Mouse (Mus musculus) heart, postnatal 14 days (tissue): ENCODE results near the gene Mfn1. TPM values are rescaled to one million over a fixed set of nuclear protein-coding genes. Genes with fewer than 3 reads are reported as not detected.

Source experiments
- DNase-seq, 2 experiments: peaks; one replicate each; pipeline ENCODE4 v3.0.0; 2021 to 2022
- intact Hi-C: fragments of 180-260 bp; cut with DNase I; formaldehyde crosslinking; loops from one replicate; pipeline ENCODE4 v1.15.1; 2025
- long read RNA-seq, 2 experiments: library from polyadenylated mRNA; stranded (forward); transcript quantifications; one replicate each; pipeline ENCODE4 v2.0.0; 2021
- total RNA-seq, 2 experiments: library from RNA; stranded (reverse); gene quantifications; 2 replicates each; pipeline ENCODE4 v1.2.3; 2021

Gene Mfn1
- total RNA-seq: 100 to 1,000 TPM; 361 to 370 TPM
- long read RNA-seq, experiment 1, full-length matches to known transcripts: 244 of 296 reads
- long read RNA-seq, experiment 1, partial matches to known transcripts: 18 of 296 reads
- long read RNA-seq, experiment 1, other reads (novel, unspliced or antisense): 34 of 296 reads
- long read RNA-seq, experiment 2, full-length matches to known transcripts: 239 of 278 reads
- long read RNA-seq, experiment 2, partial matches to known transcripts: 14 of 278 reads
- long read RNA-seq, experiment 2, other reads (novel, unspliced or antisense): 25 of 278 reads

DNA sequence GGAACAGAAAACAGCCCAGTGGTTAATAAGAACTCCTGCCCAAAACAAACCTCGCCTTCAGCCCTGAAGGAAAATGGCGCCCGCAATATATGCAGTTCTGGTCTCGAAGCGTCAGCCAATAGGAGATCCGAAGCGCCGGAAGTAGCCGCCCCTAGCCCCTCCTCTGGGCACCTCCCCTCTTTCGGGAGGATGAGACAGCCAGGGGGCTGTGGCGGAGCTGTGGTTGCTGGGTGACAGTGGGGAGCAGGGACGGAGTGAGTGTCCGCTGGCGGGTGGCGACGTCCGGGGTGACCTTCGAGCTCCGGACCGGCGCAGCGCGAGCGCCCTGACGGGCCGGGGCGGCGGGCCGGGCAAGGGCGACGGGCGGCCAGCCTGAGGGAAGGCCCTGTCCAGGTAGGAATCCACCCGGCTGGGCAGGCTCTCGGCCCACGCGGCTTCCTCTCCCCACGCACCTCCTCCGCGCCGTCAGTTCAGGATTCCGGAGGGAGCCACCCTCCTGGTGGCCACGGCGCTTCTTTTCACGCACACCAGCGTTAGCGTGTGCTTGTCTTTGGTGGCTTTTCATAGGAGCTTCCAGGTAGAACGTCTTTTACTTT, at the start of gene Mfn1:
Gene Mfn1, plus strand, starts transcription at position 163 of the 596 bp plus-strand sequence.
- intact Hi-C loops: loop anchor here (2.0 kb wide), 1 partner anchor 19 kb away; the partner anchor contains the start of gene Zfp639
- peak; percentile 92 to 93 for DNase-seq

DNA sequence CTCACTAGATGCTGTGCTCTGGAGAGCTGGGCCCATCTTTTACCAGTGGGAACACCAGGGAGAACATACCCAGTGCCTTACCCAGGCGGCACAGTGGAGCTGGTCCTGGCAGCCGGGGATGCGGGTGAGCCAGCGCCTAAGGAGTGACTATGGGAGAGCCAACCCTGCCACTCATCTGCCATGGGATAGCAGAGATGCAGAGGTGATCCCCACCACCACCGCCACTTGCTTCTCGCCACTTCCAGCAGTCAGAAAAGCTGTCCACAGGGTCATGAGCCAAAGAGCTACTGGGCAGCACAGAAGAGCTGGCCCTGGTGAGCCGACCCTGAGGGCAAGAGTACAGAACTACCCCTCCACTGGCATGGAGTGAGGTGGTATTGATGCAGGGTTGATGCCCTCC, 49.3 kb upstream of the Mfn1 start:
- intact Hi-C loops: no loop called here
- no peak for DNase-seq

DNA sequence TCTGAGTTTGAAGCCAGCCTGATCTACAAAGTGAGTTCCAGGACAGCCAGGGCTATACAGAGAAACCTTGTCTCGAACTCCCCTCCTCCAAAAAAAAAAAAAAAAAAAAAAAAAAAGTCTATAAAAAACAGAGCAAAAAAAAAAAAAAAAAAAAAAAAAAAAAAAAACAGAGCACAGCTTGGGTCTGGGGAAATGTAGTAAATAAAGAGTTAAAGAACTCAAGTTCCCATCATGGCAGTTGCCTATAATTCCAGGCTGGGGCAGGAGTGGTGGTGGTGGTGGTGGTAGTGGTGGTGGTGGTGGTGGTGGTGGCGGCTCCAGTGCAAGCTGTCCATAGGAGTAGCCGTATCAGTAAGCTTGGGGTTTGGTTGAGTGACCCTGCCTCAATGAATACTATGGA, 46.2 kb upstream of the Mfn1 start:
- intact Hi-C loops: no loop called here
- DNase-seq: no peak

DNA sequence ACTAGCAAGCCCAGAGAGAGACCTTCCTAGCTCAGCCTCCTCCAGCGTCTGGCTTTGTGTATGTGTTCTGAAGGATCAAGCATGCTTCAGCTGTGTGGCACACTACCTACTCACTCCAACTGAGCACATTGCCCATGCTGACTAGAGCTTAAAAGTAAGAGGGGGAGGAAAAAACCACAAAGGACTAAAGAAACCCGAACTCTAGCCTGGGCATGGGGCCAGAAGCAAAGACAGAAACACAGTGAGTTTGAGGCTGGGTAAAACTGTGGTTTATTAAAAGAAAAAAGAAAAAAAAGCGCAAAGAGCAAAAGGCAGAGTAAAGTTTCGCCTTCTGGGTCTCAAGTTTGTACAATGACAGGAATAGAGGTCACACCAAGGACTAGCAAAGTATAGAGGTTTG, 42.7 kb upstream of the Mfn1 start:
- DNase-seq: no peak
- intact Hi-C loops: no loop called here

DNA sequence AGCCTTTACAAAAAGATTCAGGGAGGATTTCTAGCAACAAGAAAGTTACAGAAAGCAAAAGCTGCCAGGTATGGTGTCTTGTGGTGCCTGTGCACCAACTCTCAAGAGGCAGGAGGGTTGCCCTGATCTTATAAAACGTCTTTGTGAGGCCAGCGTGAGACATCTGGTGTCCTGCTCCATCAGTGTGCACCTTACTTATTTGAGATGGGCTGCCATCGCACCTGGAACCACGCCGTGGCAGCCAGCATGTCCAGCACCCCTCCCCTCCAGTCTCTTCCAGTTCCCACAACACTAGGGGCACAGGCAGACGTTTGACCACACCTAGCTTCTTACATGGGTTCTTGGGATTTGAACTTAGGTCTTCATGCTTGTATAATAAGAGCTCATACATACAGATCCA, 41.1 kb upstream of the Mfn1 start:
- DNase-seq: no peak
- intact Hi-C loops: no loop called here

DNA sequence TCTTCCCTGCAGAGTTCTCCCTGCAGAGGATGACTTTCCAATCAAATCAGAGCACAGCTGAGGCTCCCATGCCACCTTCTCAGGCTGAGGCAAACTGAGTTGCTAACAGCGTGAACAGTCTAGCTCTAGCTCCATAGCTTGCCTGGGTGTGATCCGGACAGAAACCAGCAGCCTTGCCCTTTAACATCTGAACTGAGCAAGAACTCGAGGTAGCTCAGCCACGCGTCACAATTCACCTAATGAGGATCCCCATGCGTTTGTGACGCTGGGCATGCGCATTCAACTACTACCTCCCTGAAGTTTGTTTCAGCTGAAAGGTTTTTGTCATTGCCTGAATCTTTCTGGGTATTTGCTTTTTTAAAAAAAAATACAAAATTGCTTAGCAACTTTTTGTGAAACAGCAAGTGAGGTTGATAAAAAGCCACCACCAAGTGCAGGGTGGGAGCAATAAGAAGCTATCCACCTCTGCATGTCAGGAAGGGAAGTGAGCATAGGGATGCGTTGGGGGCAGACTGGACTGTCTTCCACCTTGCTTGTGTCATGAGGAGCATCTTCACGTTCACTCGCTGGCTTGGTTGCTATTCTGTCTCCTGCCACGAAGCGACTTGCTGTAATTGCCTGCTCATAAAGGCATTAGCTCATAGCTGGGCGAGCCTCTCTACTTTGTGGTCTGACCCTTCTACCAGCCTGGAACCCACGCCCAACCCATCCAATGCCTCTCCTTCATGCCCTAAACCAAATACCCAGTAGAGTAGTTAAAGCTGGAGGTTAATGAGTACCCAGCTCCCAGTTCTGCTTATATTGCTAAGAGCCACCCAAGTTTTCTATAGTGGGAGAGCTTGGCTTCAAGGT, 39.0 kb upstream of the Mfn1 start:
- intact Hi-C loops: no loop called here

DNA sequence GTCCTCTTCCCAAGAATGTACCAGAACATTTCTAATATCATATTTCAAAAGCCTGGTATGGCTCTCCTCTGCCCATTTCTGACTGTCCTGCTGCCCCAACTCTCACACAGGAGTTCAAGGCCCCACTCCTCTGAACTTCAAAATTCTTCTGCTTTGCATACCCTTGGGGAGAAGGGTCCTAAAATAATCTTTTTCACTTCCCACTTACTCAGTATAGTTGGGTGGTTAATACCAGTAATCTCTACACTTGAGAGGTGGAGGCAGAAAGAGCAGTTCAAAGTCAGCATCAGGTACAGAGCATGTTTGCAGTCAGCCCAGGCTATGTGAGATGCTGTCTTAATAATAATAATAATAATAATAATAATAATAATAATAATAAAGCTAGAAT, 38.3 kb upstream of the Mfn1 start:
- intact Hi-C loops: no loop called here
- no peak for DNase-seq

More for the DNA sequence above, 39.0 kb upstream of the Mfn1 start:
- no peak for DNase-seq

DNA sequence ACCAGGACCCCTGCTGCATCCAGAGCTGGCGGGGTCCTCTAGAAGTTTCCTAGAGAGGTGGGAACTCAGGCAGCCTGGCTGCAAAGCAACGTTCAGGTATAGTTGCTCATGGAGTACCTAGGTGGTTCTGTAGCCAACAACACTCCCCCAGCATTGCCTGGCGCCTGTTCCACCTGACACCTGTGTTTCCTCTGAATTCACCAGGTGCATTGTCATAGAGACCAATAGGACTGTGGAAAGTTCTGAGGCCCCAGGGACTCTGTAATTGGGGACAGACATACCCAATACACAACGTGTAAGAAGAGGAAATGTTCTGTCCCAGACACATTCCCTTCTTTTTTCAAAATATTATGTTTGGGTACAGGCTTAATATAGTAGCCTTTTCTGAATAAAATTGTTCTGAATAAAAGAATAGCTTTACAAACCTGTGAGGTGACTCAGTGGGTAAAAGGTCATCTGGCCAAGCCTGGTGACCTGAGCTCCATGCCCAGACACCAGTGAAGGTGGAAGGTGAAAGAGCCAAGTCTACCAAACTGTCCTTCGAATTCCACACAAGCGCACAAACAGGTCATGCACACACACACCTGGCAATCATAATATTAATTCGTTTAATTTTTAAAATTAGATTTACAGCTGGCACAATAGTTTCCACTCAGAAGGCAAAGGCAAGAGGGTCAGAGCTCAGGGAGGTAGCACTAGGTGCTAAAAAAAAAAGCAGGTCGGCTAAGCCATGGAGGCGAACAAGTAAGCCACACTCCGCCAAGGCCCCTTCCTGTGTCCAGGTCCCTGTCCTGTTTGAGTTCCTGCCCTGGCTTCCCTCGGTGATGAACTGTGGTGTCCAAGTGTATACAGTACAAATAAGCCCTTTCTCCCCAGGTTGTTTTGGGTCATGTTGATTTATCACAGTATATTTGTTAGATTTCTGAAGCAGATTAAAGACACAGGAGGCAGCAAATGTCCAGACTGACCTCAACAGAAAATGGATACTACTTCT, 36.9 kb upstream of the Mfn1 start, which contains the start of gene Kcnmb3:
Gene Kcnmb3, minus strand, starts transcription at position 135 of the 994 bp plus-strand sequence.
- no peak for DNase-seq
- intact Hi-C loops: no loop called here

DNA sequence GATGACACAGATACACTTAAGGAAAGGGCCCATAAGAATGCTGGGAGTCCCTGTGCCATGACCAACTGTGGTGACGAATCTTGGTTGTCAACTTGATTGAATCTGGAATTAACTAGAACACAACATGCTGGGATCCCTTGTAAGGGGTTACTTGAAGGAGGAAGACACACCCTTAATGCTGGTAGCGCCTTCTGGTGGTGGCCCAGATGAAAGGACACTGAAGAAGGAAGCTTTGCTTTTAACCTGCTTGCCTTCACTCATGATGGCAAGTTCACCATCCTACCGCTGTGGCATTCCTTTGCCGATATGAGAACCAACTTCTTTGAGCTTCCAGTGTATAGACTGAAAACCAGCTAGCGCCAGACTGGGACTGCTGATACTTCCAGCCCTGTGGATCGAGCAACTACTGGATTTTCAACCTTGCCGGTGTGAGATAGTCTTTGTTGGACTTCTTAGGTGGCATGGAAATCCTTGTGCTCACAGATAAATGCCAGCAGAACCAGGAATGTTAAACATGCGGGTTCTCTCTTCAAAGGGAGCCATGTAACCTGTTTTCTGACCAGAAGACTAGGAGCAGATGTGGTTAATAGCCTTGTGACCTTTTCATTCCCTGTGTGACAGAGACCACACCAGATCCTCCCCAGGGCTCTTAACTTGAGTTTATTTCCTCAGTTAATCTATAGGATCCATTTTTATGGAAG, 34.7 kb upstream of the Mfn1 start:
- intact Hi-C loops: no loop called here
- peak in 1 of 2 experiments; percentile 23 for DNase-seq

DNA sequence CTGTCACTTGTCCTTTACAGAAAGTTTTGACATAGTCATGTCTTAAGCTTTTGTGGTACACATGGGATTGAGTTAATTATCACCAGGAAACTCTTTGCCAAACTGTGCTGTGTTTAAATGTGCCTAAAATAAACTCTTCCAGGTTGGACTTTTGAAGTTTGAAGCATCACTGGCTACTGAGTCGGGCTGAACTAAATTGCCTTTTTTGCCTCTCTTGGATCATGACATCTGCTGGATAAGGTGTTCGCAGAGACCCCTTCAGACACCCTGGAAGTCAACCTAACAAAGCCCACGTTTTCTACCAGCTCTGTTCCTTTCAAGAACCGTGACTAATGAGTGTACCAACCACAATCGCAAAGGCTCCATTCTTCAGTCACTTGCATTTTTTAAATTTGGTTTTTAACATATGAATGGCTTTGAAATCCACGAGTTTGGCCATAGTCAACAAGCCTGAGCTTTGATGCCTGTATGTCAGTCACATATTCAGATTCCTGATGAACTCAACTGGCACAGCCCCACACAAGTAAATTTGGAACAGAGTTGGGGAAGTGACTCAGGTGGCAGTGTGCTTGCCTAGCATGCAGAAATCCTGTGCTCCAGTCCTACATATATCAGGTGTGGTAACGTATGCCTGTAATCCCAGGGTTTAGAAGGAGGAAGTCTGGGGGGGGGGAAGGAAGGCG, 34.0 kb upstream of the Mfn1 start:
- DNase-seq: no peak
- intact Hi-C loops: no loop called here

DNA sequence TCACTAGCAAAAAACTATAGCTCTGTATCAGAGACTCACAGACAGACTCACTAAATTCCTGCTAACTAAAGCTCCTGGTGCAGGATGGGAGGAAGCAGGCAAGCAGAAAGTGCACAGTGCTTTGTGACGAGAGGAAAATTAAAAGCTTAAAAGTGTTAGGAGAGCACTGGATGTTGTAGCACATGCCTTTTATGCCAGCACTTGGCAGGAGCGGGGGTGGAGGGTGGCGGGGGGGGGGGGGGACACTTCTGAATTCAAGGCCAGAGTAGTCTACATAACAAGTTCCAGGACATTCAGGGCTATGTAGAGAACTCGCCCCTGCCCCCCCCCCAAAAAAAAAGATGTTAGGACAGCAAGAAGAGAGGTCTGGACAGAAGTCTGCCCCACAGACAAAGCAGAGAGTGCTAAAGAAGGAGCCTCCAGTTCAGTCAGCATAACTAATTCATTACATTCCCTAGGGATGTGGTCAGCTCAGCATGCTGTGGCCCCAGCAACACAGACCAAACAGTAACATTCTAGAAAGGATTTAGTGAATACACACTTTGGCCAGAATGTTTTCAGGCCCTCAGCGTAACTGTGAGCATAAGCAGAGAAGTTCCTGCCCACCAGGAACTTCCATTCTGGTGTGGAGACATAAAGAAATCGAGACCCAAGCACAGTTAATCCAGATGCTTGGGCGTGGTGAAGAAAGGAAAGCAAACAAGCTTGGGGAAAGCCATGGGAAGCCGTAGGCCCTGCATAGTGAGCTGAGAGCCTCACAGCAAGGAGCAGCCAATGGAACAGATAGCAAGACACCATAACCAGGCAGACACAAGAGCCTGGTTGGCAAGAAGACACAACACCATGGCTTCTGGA, 33.2 kb upstream of the Mfn1 start:
- intact Hi-C loops: no loop called here
- no peak for DNase-seq

DNA sequence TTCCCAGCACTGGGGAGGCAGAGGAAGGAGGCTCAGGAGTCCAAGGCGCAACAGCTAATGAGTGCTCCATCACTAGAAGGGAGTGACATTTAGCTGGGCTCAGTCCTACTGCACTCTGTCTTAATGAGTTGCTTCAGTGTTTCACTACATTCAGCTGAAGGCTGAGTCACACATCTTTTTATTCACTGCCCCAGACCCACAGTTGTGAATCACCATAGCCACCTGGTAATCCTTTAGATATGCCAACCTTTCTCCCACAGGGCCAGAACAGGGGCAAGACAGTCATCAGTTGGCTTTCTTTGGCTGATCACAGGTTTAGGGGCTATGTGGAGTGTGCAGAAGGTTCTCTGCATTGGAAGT, 32.6 kb upstream of the Mfn1 start:
- DNase-seq: no peak
- intact Hi-C loops: no loop called here

DNA sequence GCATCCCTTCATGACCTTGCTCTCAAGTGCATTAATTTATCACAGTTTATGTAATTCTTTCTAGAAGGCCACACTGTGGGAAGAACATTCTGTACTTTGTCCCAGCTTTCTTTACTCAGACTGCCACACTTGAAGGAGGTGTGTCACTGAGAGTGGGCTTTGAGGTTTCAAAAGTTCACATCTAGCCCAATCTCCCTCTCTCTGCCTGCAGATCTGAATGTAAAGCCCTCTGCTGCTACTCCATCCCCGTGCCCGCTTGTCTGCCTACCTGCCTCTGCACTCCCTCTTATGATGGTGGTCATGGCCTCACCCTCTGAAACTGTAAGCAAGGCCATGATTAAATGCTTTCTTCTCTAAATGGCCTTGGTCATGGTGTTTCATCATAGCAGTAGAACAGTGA, 28.9 kb upstream of the Mfn1 start:
- no peak for DNase-seq
- intact Hi-C loops: no loop called here

DNA sequence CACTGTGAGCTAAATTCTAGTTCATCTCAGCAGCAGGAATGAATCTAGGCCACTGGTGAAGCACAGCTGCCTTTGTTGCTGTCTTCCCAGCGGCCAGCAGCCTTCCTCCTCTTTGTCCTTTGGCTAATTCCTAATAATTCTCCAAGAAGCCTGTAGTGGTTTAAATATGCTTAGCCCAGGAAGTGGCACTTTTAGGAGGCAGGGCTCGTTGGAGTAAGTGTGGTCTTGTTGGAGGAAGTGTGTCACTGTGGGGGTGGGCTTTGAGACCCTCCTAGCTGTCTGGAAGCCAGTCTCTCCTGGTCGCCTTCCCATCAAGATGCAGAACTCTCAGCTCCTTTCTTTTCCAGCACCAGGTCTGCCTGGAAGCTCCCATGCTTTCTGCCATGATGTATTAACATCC, 23.4 kb upstream of the Mfn1 start:
- DNase-seq: no peak
- intact Hi-C loops: loop anchor here (2.0 to 5.0 kb wide), 2 partner anchors 37 to 124 kb away; no protein-coding TSS in a partner anchor

DNA sequence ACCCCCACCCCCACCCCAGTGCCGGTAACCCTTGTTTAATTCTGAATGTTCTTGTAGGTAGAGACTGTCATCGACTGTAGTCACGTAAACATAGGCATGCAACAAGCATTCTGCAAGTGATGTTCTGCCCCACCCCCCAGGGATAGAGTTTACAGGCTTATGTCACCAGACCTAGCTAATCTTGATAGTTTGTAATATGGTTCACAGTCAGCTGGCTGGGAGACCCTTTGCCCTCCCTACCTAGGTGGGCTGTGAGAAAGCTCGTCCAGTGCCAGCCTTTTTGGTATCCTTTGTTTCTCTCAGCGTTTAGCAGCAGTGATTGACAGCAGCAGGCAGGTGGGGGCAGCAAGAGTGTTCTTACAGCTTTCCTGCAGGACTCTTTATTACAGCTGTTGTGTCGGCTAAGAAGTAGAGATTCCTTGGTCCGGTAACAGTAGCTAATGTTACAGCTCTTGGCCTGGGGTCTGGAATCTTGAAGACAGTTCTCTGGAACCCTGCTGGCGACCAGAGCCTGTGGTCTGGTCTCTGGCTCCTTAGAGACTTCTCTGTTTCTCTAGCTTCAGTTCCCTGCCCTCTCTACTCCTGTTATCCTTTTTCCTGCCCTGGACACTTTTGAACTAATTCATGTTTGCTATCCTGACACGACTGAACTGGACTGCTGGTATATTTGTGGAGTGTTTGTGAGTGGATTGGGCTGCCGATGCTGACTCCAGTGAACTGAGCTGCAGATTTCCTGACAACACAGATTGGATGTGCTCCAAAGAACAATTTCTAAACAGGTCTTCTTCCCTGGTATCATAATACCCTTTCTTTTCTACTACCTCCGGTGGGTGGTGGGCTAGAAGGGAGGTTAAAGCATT, 22.7 kb upstream of the Mfn1 start:
- no peak for DNase-seq
- intact Hi-C loops: loop anchor here (2.0 to 5.0 kb wide), 2 partner anchors 38 to 124 kb away; no protein-coding TSS in a partner anchor

DNA sequence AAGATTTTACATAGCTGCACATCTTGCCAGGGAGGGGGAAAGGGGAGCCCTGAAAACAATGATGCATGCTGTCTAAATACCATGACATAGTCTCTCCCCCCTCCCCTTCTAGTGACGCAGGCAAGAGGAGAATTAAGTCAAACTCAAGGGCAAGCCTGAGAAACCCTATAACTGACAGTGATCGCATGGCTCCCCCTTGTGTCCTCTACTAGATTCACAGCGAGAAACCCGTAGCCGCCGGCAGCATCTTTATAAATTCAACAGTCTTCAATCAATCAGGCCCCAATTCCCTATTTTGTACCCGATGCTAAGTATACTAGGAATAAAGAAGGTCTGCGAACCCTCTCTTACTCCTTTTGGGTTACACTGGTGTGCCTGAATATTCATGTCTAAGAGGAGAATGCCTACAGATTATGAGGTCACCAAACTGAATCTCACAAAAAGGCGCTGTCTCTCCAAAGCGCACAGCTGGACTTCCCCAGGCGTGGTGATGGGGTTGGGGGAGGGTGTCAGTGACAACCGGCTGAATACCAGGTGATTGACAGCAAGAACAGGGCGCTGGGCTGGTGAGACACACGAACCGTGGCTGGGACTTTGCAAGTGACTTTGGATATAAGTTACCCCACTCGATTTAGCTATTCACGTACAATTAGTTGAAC, 20.5 kb upstream of the Mfn1 start:
- peak; percentile 59 to 76 for DNase-seq
- intact Hi-C loops: loop anchor here (5.0 kb wide), 1 partner anchor 126 kb away; no protein-coding TSS in a partner anchor
